Mouse (Mus musculus) spleen, postnatal 36 days (tissue): ENCODE data around the gene Arhgef2.

Source experiments
- DNase-seq, 2 experiments: peaks; one replicate each; pipeline ENCODE4 v3.0.0; 2022; ENCODE audit warnings: low spot score in 2 of 2, mixed read lengths in 1 of 2

Arhgef2 gene

GRCm38 (mm10) chr3:88683814-88684213 lies 78.0 kb downstream of the Arhgef2 start:
- DNase-seq = no peak

GRCm38 (mm10) chr3:88684236-88684979 lies 78.6 kb downstream of the Arhgef2 start:
- no peak for DNase-seq

DNA sequence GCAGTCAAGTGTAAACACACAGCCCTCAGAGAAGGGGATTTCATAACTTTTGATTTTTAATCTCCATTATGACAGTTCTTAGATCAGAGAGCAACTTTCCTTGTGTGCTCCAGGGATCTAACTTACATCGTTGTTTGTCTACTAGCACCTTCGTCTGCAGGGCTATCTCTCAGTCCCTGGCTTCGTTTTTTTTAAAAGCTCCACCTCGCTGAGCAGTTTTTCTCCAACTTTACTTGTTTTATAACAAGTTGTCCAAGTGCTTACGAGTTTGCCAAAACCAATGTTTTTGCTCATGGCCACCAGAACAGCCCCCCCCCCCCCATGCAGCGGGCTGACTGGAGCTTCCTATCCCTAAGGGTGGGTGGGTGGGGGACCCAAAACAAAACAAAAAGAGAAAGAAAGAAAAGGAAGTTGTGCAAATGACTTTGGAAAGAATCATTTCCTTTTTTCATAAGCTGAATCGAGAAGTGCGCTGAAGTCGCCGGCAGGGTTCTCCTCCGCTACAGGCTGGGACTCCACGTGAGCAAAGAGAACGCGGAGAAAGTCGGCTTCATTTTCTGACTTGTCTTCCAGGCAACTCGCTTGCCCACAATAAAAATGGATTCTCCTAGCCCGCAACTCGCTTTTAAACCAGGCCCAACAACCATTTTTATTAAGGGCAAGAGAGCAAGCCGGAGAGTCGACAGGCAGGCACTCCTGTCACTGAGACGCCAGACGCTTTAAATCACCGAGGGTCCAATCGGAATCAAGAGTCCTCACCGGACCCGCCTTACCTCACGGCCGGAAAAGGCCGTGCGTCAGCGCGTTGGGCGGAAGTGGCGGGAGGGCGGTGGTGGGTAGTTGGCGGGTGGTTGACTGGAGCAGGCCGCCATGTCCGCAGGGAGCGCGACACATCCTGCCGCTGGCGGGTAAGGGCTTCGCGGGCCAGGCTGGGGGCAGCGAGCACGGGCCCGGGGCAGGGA lies 79.5 kb downstream of the Arhgef2 start, which contains the start of gene Khdc4:
Gene Khdc4 (plus strand): TSS at position 824 of the 962 bp plus-strand sequence.
- DNase-seq = peak; percentile 97

DNA sequence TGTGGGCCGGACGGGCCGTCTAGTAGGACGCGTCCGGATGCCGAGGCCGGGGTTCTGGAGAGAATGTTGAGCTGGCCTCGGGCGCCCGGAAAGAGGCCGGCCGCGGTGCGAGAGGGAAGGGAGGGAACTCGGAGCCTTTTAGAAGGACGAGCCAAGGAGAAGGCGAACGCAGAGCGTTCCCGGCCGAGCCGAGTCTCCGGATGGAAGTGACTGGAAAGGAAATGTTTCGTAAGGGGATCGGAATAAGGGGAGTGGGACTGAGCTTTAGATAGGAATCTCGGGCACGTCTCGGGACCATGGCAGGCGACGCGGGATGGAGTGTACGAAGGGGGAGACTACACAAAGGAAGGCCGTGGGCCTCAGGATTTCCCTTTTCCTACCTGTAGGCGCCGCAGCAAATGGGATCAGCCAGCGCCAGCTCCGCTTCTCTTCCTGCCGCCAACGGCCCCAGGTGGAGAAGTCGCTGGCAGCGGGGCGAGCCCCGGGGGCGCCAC lies 80.2 kb downstream of the Arhgef2 start:
- peak in 1 of 2 experiments; percentile 14 for DNase-seq

DNA sequence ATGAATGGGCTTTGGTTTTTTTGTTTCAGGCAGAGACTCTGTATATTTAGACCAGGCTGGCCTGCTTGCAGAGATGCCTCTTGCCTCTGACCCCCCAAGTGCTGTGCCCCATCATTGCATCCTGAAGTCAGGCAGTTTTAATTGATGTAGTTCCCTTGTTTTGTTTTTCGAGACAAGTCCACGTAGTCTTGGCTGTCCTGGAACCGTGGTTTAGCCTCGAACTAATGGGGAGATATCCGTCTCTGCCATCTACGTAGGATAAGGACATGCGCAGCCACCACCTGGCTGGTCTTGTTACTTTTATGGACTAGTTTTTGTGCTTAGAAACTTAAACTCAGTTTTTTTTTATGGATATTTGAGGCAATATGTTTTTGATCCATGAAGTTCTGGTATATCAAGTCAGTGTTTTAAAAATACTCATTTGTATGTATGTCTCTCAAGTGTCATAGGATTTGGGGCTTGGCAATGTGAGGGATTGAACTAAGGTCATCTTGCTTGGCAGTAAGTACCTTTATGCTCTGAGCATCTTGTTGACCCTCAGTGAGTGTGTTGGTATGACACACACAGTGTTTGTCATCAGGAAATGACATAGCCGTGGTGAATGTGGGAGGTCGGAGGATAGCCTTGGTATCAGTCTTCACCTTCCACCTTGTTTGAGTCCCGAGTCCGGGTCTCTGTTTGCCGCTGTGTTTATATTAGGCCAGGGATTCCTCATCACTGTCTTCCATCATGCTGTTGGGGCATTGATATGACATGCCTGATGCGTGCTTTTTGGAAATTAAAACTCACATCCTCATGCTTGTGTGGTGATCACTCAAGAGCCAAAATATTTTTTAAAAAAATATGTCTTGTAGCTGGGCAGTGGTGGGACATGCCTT lies 81.2 kb downstream of the Arhgef2 start:
- DNase-seq = no peak

DNA sequence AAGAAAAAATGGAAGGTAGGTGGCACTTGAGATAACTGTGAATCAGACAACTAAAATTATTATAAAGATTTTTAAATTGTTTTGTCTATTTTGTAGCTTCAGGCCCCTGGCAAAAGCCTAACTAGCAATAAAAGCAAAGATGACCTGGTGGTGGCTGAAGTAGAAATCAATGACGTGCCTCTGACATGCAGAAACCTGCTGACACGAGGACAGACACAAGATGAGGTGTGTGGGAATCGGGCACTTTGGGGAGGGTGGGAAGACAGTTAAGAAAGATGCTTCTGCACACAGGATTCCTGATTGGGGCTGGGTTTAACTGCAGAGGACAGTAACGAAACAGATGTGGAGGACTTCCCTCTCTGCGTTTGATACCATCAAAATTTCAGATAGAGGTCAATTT lies 83.3 kb downstream of the Arhgef2 start:
- DNase-seq = no peak

DNA sequence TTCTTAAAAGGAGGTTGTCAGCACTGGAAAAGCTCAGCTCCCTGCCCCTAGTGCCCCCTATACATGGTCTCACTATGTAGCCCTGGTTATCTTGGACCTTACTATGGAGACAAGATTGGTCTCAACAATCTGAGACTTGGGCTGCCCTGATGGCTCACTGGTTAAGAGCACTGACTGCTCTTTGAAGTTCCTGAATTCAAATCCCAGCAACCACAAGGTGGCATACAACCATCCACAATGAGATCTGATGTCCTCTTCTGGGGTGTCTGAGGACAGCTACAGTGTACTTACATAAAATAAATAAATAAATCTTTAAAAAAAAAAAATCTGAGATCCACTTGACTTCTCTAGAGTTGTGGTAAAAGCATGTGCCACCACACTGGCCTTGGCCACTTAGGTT lies 89.8 kb downstream of the Arhgef2 start:
- DNase-seq = no peak
